Mouse (Mus musculus) liver, adult 2 months (tissue): ENCODE measurements around the gene Rab37.

Experiments
- CTCF ChIP-seq: fragments of 200-500 bp; IDR thresholded peaks from 2 replicates; pipeline ENCODE4 v1.5.1; 2011; ENCODE audit warnings: low read depth, low read length, control low read depth
- POLR2A ChIP-seq: fragments of 200-500 bp; IDR thresholded peaks from 2 replicates; pipeline ENCODE4 v1.6.1; 2011; ENCODE audit warnings: low read length, control low read depth; ENCODE audit not compliant: insufficient read depth; ENCODE audit errors: extremely low read depth

DNA sequence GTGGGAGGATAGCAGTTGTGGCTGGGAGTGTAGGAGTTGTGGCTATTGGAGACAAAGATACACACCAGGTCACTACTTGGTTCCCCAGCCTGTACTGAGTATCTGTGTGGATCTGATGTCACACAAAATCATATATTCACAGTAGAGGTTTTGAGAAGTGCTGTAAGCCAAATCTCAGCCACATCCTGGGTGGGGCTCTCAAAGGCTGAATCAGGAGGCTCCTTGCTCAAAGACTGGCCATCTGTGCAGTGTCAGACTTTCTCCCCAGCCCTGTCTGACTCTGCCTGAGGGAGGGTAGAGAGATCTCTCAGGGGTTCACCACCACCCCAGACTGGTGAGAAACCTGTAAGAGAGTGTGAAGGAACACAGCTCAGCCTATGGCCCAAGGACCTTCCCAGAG is 36.7 kb upstream of the Rab37 start:
- TF ChIP-seq CTCF (no peak), POLR2A (no peak)
